Mouse (Mus musculus) E14TG2a.4 (cell line): ENCODE measurements around the gene Mgam.

Source experiments
- CTCF ChIP-seq: conservative IDR thresholded peaks from 2 replicates; pipeline ENCODE4 v1.5.1; 2014; ENCODE audit warnings: low read length
- NANOG ChIP-seq: IDR thresholded peaks from 2 replicates; pipeline ENCODE4 v1.6.1; 2014; ENCODE audit warnings: borderline replicate concordance, low read length, mixed read lengths
- POU5F1 ChIP-seq: IDR thresholded peaks from 2 replicates; pipeline ENCODE4 v1.6.1; 2014; ENCODE audit warnings: low read length, borderline replicate concordance

- no peak for TF ChIP-seq CTCF
- no peak for TF ChIP-seq NANOG
- TF ChIP-seq POU5F1: no peak
Observed at GRCm38 (mm10) chr6:40660930-40661329, 32.3 kb downstream of the Mgam start.
